Mouse (Mus musculus): Measurements from ENCODE around the gene Cfap73. TPM values are rescaled to one million over a fixed set of nuclear protein-coding genes. Genes with fewer than 3 reads are reported as not detected.

Cfap73 gene
- polyA plus RNA-seq, 1 experiment from 2014 or later, result not detected

DNA sequence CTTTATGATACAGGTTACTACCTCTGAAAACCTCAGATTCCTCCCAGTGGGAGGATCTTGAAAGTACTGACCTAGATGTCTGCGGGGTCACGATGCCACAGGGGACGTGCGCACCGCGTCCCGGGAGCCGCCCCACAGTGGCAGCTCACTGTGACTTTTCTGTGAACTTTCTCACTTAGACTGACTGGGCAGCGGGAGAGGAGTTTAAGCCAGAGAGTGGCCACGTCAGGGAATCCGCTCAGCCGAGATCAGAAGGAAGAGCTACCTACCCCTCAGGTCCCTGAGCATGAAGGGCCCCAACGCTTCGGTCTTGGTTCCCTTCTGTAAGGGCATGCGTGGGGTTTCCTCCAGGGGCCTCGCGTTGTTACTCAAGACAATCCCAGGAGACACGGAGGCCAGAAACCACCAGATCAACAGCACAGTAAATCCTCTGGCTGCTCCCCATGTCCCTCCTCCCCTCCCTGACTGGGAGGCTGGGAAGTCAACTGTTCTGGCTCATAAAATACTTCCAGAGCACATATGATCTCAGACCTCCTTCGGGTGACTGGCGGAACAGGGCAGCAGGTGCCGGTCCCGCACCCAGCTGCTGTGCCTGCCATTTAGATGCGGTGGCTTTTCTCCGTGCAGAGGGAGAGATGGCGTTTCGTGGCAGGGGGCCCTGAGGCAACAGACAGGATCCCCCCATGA is 54.7 kb downstream of the Cfap73 start:
- Histone ChIP-seq H3K4me3 (no peak overlapping the region), H3K4me2 (peak overlapping the region; percentile 24), H3K27me3 (no peaks in the 10 kb centered on the region), H3K27ac (peak overlapping the region; percentile 78), H3K36me3 (peaks cover 34% of the 10 kb centered on the region), H3K9ac (peak overlapping the region; percentile 27; the same call in 1 of the 2 replicates), H3K9me3 (no peaks in the 10 kb centered on the region), H3K4me1 (peaks cover 33% of the 10 kb centered on the region)
- ATAC-seq (ENCODE audit: insufficient number of reproducible peaks, insufficient read depth, low FRiP score, low TSS enrichment, low read depth), result no peak
- WGBS, result 40% methylated on average over 26 of the region's 26 CpGs

- peaks cover 27% of the 10 kb centered on the region for H3K36me3 ChIP-seq
- no peak overlapping the region for H3K4me3 ChIP-seq
- H3K9me3 ChIP-seq, result no peaks in the 10 kb centered on the region
- no peaks in the 10 kb centered on the region for H3K27me3 ChIP-seq
- 27% methylated on average over 12 of the region's 12 CpGs for WGBS
- peak overlapping the region; percentile 78 for H3K27ac ChIP-seq
- H3K4me1 ChIP-seq, result peaks cover 33% of the 10 kb centered on the region
- no peak for ATAC-seq (ENCODE audit: insufficient number of reproducible peaks, insufficient read depth, low FRiP score, low TSS enrichment, low read depth)
- H3K4me2 ChIP-seq, result peak overlapping the region; percentile 24
- H3K9ac ChIP-seq, result peak overlapping the region; percentile 27; the same call in 1 of the 2 replicates
These were observed 55.4 kb downstream of the Cfap73 start for GRCm38 (mm10) chr5:120578504-120579081.

Other genes starting within 250 kb of the Cfap73 start
- gene Lhx5, start 202.5 kb downstream of the Cfap73 start, polyA plus RNA-seq (2015; fragmentation: Nextera tagmentation; extraction: Ambion mirVana), result 0.10 and 0.44 TPM in 2 replicates
- gene Sdsl, start 161.4 kb downstream of the Cfap73 start, polyA plus RNA-seq (2015; fragmentation: Nextera tagmentation; extraction: Ambion mirVana), result 2.0 and 2.5 TPM in 2 replicates
- not detected in 2 replicates for gene Sds, start 157.7 kb downstream of the Cfap73 start, polyA plus RNA-seq (2015; fragmentation: Nextera tagmentation; extraction: Ambion mirVana)
- 43.5 and 54.4 TPM in 2 replicates for gene Plbd2, start 130.6 kb downstream of the Cfap73 start, polyA plus RNA-seq (2015; fragmentation: Nextera tagmentation; extraction: Ambion mirVana)
- gene Slc8b1, start 123.1 kb downstream of the Cfap73 start, polyA plus RNA-seq (2015; fragmentation: Nextera tagmentation; extraction: Ambion mirVana), result 5.0 and 5.9 TPM in 2 replicates
- gene Tpcn1, start 45.6 kb downstream of the Cfap73 start, polyA plus RNA-seq (2015; fragmentation: Nextera tagmentation; extraction: Ambion mirVana), result 21.0 and 22.3 TPM in 2 replicates
- 0.60 and 0.80 TPM in 2 replicates for gene Iqcd, start 45.2 kb downstream of the Cfap73 start, polyA plus RNA-seq (2015; fragmentation: Nextera tagmentation; extraction: Ambion mirVana)
- gene Rita1, start 21.6 kb downstream of the Cfap73 start, polyA plus RNA-seq (2015; fragmentation: Nextera tagmentation; extraction: Ambion mirVana), result 16.2 and 17.6 TPM in 2 replicates
- gene Ddx54, start 21.5 kb downstream of the Cfap73 start, polyA plus RNA-seq (2015; fragmentation: Nextera tagmentation; extraction: Ambion mirVana), result 45.6 and 46.8 TPM in 2 replicates
- gene Rasal1, start 14.6 kb upstream of the Cfap73 start, polyA plus RNA-seq (2015; fragmentation: Nextera tagmentation; extraction: Ambion mirVana), result 0.32 TPM in 1 of 2 replicates, not detected in the other
- gene Dtx1, start 77.7 kb upstream of the Cfap73 start, polyA plus RNA-seq (2015; fragmentation: Nextera tagmentation; extraction: Ambion mirVana), result 6.2 and 7.2 TPM in 2 replicates
- 0.21 and 0.38 TPM in 2 replicates for gene Oas2, start 115.6 kb upstream of the Cfap73 start, polyA plus RNA-seq (2015; fragmentation: Nextera tagmentation; extraction: Ambion mirVana)
- 0.11 and 0.25 TPM in 2 replicates for gene Oas3, start 143.4 kb upstream of the Cfap73 start, polyA plus RNA-seq (2015; fragmentation: Nextera tagmentation; extraction: Ambion mirVana)
- gene Oas1e, start 161.3 kb upstream of the Cfap73 start, polyA plus RNA-seq (2015; fragmentation: Nextera tagmentation; extraction: Ambion mirVana), result not detected in 2 replicates
- 0.32 and 0.46 TPM in 2 replicates for gene Oas1c, start 178.3 kb upstream of the Cfap73 start, polyA plus RNA-seq (2015; fragmentation: Nextera tagmentation; extraction: Ambion mirVana)
- gene Oas1f, start 213.1 kb upstream of the Cfap73 start, polyA plus RNA-seq (2015; fragmentation: Nextera tagmentation; extraction: Ambion mirVana), result not detected in 2 replicates
- gene Oas1h, start 227.2 kb upstream of the Cfap73 start, polyA plus RNA-seq (2015; fragmentation: Nextera tagmentation; extraction: Ambion mirVana), result not detected in 2 replicates